Mouse (Mus musculus) E14TG2a.4 (cell line): Measurements from ENCODE around the gene Mt4.

Source experiments
- H3K27me3 ChIP-seq: 2 replicates; pipeline ENCODE4 v1.6.1; 2014; ENCODE audit warnings: low read length, control low read depth; ENCODE audit not compliant: insufficient read depth
- H3K36me3 ChIP-seq: 2 replicates; pipeline ENCODE4 v1.6.1; 2014; ENCODE audit warnings: low read length, control low read depth; ENCODE audit not compliant: insufficient read depth
- H3K4me1 ChIP-seq: replicated peaks from 2 replicates; pipeline ENCODE4 v1.6.1; 2014; ENCODE audit warnings: low read depth, low read length, control low read depth
- H3K4me3 ChIP-seq: replicated peaks from 2 replicates; pipeline ENCODE4 v1.5.1; 2014; ENCODE audit warnings: mild to moderate bottlenecking, low read length
- H3K9me3 ChIP-seq: 2 replicates; pipeline ENCODE4 v1.6.1; 2014; ENCODE audit warnings: low read length, control low read depth
- CTCF ChIP-seq: conservative IDR thresholded peaks from 2 replicates; pipeline ENCODE4 v1.5.1; 2014; ENCODE audit warnings: low read length
- NANOG ChIP-seq: IDR thresholded peaks from 2 replicates; pipeline ENCODE4 v1.6.1; 2014; ENCODE audit warnings: borderline replicate concordance, low read length, mixed read lengths
- POU5F1 ChIP-seq: IDR thresholded peaks from 2 replicates; pipeline ENCODE4 v1.6.1; 2014; ENCODE audit warnings: low read length, borderline replicate concordance

Mt4 gene

GRCm38 (mm10) chr8:94136933-94137332, at the start of gene Mt4:
Gene Mt4, plus strand, starts transcription at chr8:94137197.
- Histone ChIP-seq H3K27me3 (peaks cover 13% of the 10 kb centered on the region; the same call in 1 of the 2 replicates), H3K9me3 (peaks cover 17% of the 10 kb centered on the region), H3K4me1 (peaks cover 22% of the 10 kb centered on the region), H3K4me3 (no peak within 1 kb of the TSS), H3K36me3 (no peaks in the 10 kb centered on the region)
- TF ChIP-seq POU5F1 (no peak), CTCF (no peak), NANOG (no peak)

GRCm38 (mm10) chr8:94087964-94088363, 49.0 kb upstream of the Mt4 start:
- TF ChIP-seq NANOG (no peak), CTCF (no peak), POU5F1 (no peak)
- no peaks in the 10 kb centered on the region for H3K36me3 ChIP-seq
- H3K4me1 ChIP-seq, result peaks cover 30% of the 10 kb centered on the region
- H3K4me3 ChIP-seq, result no peak overlapping the region
- H3K27me3 ChIP-seq, result no peaks in the 10 kb centered on the region
- H3K9me3 ChIP-seq, result no peaks in the 10 kb centered on the region

- H3K4me1 ChIP-seq, result peaks cover 37% of the 10 kb centered on the region
- H3K9me3 ChIP-seq, result no peaks in the 10 kb centered on the region
- no peak overlapping the region for H3K4me3 ChIP-seq
- H3K27me3 ChIP-seq, result no peaks in the 10 kb centered on the region
- TF ChIP-seq CTCF (no peak), NANOG (peak; percentile 45)
- no peaks in the 10 kb centered on the region for H3K36me3 ChIP-seq
Measured at GRCm38 (mm10) chr8:94089715-94090114, 47.3 kb upstream of the Mt4 start.

GRCm38 (mm10) chr8:94092848-94093247, 44.1 kb upstream of the Mt4 start:
- Histone ChIP-seq H3K4me3 (no peak overlapping the region), H3K36me3 (no peaks in the 10 kb centered on the region), H3K4me1 (peaks cover 37% of the 10 kb centered on the region), H3K27me3 (no peaks in the 10 kb centered on the region), H3K9me3 (no peaks in the 10 kb centered on the region)
- TF ChIP-seq NANOG (no peak), POU5F1 (no peak), CTCF (no peak)

DNA sequence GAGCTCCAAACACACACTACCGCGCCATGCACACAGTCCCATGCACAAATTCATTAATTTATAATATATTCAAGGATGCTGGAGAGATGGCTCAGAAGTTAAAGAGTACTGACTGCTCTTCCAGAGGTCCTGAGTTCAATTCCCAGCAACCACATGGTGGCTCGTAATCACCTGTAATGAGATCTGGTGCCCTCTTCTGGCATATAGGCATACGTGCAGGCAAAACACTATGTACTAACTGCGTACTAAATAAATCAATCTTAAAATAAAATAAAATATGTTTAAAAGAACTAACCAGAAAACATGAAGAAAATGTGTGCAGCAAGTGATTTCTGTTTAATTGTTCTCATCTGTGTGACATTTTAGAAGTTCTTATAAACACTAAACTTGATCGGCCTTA, 42.7 kb upstream of the Mt4 start:
- Histone ChIP-seq H3K9me3 (no peaks in the 10 kb centered on the region), H3K4me3 (no peak overlapping the region), H3K4me1 (peaks cover 36% of the 10 kb centered on the region), H3K27me3 (no peaks in the 10 kb centered on the region), H3K36me3 (no peaks in the 10 kb centered on the region)
- TF ChIP-seq POU5F1 (no peak), CTCF (peak; percentile 57)

DNA sequence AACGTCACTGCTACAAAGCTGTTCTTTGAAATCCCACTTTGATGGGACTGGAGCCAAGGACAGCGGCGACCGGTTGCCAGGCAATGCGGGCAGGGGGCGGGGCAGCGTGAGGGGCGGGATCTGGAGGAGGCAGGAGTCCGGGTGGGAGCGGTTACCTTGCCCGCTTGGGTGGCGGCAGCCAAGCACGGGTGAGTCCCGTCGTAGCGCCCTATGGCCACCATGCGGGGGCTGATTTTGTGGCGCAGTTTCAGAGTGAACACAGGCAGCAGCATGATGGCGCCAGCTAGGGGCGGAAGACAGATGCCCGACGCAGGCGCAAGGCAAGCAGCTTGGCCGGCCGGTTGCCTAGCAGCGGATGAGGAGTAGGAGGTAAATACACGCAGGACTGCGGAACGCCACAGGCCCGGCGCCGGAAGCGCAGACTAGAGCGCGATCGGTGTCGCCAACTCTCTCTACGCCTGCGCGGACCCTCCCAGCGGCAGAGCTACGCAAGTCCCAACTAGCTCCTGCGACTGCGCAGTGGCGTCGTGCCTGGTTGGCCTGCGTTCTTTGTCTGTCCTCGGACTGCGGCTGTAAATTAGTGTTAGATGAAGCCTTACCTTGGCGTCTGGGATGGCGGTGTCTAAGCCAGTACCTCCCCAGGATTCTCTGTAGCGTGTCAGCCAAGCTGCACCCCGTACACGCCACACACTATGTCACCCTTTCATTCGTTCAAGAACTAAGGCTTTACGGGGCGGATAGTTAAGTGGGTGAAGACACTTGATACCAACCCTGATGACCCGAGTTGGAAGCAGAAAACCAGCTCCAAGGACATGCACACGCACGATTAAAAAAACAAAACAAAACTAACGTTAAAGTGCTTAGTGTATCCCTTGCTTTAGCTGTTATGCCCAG, 38.7 kb upstream of the Mt4 start, which contains the start of gene Bbs2:
TSS of gene Bbs2 (minus strand) at position 848 of the 894 bp plus-strand sequence.
- Histone ChIP-seq H3K9me3 (no peaks in the 10 kb centered on the region), H3K4me1 (peaks cover 18% of the 10 kb centered on the region), H3K27me3 (peaks cover 18% of the 10 kb centered on the region), H3K4me3 (peak within 1 kb of the TSS; percentile 85), H3K36me3 (no peaks in the 10 kb centered on the region)
- no peak; the same call in 1 of the 2 replicates for TF ChIP-seq CTCF
- no peak for TF ChIP-seq POU5F1
- TF ChIP-seq NANOG, result no peak

DNA sequence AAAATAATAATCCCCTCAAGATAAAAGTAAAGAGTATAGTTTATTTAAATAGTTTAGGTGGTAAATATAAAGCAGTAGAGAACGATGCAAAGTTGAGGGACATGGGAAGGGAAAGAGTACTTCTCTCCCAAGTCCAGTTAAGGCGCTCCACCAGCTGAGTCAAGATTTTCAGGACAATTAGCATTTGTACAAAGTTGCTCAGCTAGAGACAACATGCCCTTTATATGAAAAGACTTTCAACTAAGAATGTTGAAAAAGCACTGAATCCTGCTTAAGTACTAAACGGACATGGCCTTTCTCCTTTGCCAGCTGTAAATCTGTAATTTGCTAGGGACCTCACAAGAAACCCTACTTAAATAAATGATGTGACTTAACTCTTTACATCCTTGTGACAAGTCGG, 38.0 kb upstream of the Mt4 start:
- Histone ChIP-seq H3K36me3 (no peaks in the 10 kb centered on the region), H3K9me3 (no peaks in the 10 kb centered on the region), H3K27me3 (peaks cover 23% of the 10 kb centered on the region), H3K4me3 (peak overlapping the region; percentile 85), H3K4me1 (peaks cover 14% of the 10 kb centered on the region)
- TF ChIP-seq POU5F1, result no peak
- no peak for TF ChIP-seq NANOG
- TF ChIP-seq CTCF, result no peak

DNA sequence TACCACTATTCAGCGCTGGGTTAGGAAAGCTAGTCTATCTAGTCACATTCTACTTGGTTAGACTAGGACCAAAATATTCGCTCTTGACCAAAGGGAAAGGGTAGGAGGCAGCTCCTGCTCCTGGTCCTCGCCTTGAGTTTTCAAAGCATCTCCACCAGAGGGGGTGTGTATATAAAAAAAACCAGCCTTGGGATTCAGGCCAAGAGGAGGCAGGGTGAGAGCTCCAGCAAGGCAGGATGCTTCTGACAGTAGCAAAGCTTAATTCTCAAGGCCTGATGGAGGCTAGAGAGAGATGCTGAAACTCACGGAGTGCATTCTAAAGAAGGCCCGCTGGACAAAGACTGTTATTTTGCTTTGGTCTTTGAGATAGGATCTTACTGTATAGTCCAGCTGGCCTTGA, 32.9 kb upstream of the Mt4 start:
- H3K36me3 ChIP-seq, result no peaks in the 10 kb centered on the region
- peaks cover 23% of the 10 kb centered on the region for H3K27me3 ChIP-seq
- no peak overlapping the region for H3K4me3 ChIP-seq
- H3K9me3 ChIP-seq, result no peaks in the 10 kb centered on the region
- H3K4me1 ChIP-seq, result peaks cover 4% of the 10 kb centered on the region
- no peak for TF ChIP-seq CTCF
- no peak for TF ChIP-seq NANOG
- TF ChIP-seq POU5F1, result no peak

DNA sequence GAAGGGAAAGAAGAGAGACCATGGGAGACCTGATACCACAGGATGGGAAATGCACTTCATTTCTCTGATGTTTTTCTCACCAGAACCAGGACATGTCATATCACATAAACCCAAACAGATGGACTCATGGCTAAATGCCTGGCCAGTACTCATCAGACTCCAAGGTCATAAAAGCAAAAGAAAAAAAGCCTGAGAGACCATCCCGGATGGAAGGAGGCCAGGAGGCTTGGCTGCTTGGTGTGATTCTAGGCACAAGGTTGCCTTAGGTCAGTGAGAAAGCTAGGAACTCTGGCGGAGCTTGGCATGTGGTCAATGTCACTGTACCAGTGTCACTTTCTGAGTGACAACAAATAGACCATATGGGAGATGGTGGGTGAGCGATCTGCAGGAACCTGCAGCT, 29.1 kb upstream of the Mt4 start:
- Histone ChIP-seq H3K4me3 (no peak overlapping the region), H3K36me3 (no peaks in the 10 kb centered on the region), H3K9me3 (no peaks in the 10 kb centered on the region), H3K4me1 (0 out of 2 replicates have a peak, but pooled peaks cover 7% of the 10 kb centered on the region), H3K27me3 (peaks cover 8% of the 10 kb centered on the region; the same call in 1 of the 2 replicates)
- TF ChIP-seq NANOG (no peak), POU5F1 (no peak), CTCF (no peak)
